Comparison of ENCODE assay signal across 9 mouse cellular contexts in the genomic region with DNA sequence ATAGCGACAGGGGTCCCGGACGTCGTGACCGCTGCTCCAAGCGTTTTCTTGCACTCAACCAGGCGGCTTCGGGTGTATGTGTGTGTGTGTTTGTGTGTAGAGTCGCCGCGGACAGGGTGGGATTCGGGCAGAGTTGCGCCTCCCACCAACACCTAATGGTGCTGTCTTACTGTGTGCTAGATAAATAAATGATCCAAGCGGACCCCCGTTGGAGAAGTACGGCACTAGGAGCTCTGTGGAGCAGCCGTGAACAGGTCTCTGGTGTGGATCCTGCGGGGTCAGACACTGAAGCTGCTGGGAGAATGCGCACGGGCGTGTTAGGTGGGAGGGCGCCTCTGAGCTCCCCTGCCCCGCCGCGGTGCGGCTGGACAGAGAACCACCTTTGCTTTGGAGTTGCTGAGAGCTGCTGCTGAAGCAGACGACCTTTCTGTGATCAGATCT. TPM values are rescaled to one million over a fixed set of nuclear protein-coding genes. Genes with fewer than 3 reads are reported as not detected.
DNase-seq lines count a peak whose midpoint lies in the region; ATAC-seq and TF ChIP-seq lines count a peak whose summit lies in the region.
"Had no signal": no experiment of that assay in that cellular context is flagged by ENCODE, and none has a peak within 500 bp of the region (broad histone marks: within the 10 kb centered on the region; RNA-seq: fewer than 3 reads in every experiment).

No protein-coding gene starts in this region.

- peak overlapping the region; percentile 78 for H3K4me2 ChIP-seq in lung, embryonic 14.5 days
- H3K4me2 ChIP-seq in intestine, embryonic 16.5 days (ENCODE audit: low read depth, low read length), result peak overlapping the region; percentile 89

- no peak for TF ChIP-seq CTCF in lung, embryonic 14.5 days (IDR thresholded peaks at IDR 0.05; ENCODE audit: low read depth)

- no peak overlapping the region for H3K27ac ChIP-seq in lung, embryonic 14.5 days (ENCODE audit: low read depth)
- H3K27ac ChIP-seq in embryonic facial prominence, embryonic 10.5 days (replicated peaks), result no peak overlapping the region
- H3K27ac ChIP-seq in intestine, embryonic 16.5 days (ENCODE audit: low read length), result no peak overlapping the region
- peak overlapping the region; percentile 75; the same call in 1 of the 2 replicates for H3K27ac ChIP-seq in midbrain, embryonic 10.5 days (replicated peaks)
- H3K27ac ChIP-seq: liver, embryonic 14.5 days had no signal

- WGBS in lung, embryonic 14.5 days, result 2% methylated on average over 27 of the region's 27 CpGs
- WGBS in embryonic facial prominence, embryonic 10.5 days, result 1% methylated on average over 27 of the region's 27 CpGs
- 2% methylated on average over 27 of the region's 27 CpGs for WGBS in intestine, embryonic 16.5 days
- 1% methylated on average over 27 of the region's 27 CpGs for WGBS in midbrain, embryonic 10.5 days

- peak overlapping the region; percentile 43; the same call in 1 of the 2 replicates for H3K4me3 ChIP-seq in lung, embryonic 14.5 days (ENCODE audit: low read depth, low read length)
- H3K4me3 ChIP-seq in embryonic facial prominence, embryonic 10.5 days, result peak overlapping the region; percentile 66
- H3K4me3 ChIP-seq in intestine, embryonic 16.5 days (ENCODE audit: low read length), result peak overlapping the region; percentile 57
- peak overlapping the region; percentile 69 for H3K4me3 ChIP-seq in midbrain, embryonic 10.5 days

- no peaks in the 10 kb centered on the region for H3K9me3 ChIP-seq in lung, embryonic 14.5 days (ENCODE audit: low read depth, low read length)
- H3K9me3 ChIP-seq in embryonic facial prominence, embryonic 10.5 days, result no peaks in the 10 kb centered on the region
- H3K9me3 ChIP-seq in intestine, embryonic 16.5 days (ENCODE audit: control insufficient read depth, low read length), result no peaks in the 10 kb centered on the region
- H3K9me3 ChIP-seq in midbrain, embryonic 10.5 days (replicated peaks), result no peaks in the 10 kb centered on the region

- no peaks in the 10 kb centered on the region for H3K36me3 ChIP-seq in lung, embryonic 14.5 days (ENCODE audit: insufficient read depth)
- H3K36me3 ChIP-seq in embryonic facial prominence, embryonic 10.5 days (replicated peaks), result no peaks in the 10 kb centered on the region
- no peaks in the 10 kb centered on the region for H3K36me3 ChIP-seq in intestine, embryonic 16.5 days (ENCODE audit: control insufficient read depth, insufficient read depth, low read length)
- H3K36me3 ChIP-seq in midbrain, embryonic 10.5 days, result no peaks in the 10 kb centered on the region

- no peak for DNase-seq in lung, embryonic 14.5 days
- DNase-seq in lung, adult 18-20 months, result no peak
- DNase-seq in embryonic facial prominence, embryonic 10.5 days (ENCODE audit: low spot score), result peak; percentile 41
- peak; percentile 61 for DNase-seq in midbrain, embryonic 10.5 days (ENCODE audit: low spot score)
- DNase-seq in thymus, adult 18-20 months, result no peak
- DNase-seq in B cell, adult 2 months, result no peak
- DNase-seq in adipocyte (ENCODE audit: low spot score), result no peak

- H3K27me3 ChIP-seq in lung, embryonic 14.5 days (ENCODE audit: insufficient read depth, low read length), result peaks cover 58% of the 10 kb centered on the region
- peaks cover 74% of the 10 kb centered on the region for H3K27me3 ChIP-seq in embryonic facial prominence, embryonic 10.5 days (replicated peaks; ENCODE audit: low read depth, poor library complexity, severe bottlenecking)
- H3K27me3 ChIP-seq in intestine, embryonic 16.5 days (replicated peaks; ENCODE audit: control insufficient read depth, insufficient read depth, low read length), result peaks cover 54% of the 10 kb centered on the region
- peaks cover 69% of the 10 kb centered on the region for H3K27me3 ChIP-seq in midbrain, embryonic 10.5 days (ENCODE audit: low read depth, poor library complexity, severe bottlenecking)

- ATAC-seq in lung, embryonic 14.5 days (ENCODE audit: insufficient read depth), result no peak; the same call in 1 of the 2 replicates
- peak; percentile 15; the same call in 1 of the 2 replicates for ATAC-seq in intestine, embryonic 16.5 days

- H3K4me1 ChIP-seq in lung, embryonic 14.5 days (ENCODE audit: insufficient read depth), result no peaks in the 10 kb centered on the region
- peaks cover 22% of the 10 kb centered on the region for H3K4me1 ChIP-seq in embryonic facial prominence, embryonic 10.5 days
- peaks cover 4% of the 10 kb centered on the region; the same call in 1 of the 2 replicates for H3K4me1 ChIP-seq in intestine, embryonic 16.5 days (ENCODE audit: control insufficient read depth, insufficient read depth, low read length)
- peaks cover 29% of the 10 kb centered on the region for H3K4me1 ChIP-seq in midbrain, embryonic 10.5 days

- no peak overlapping the region for H3K9ac ChIP-seq in lung, embryonic 14.5 days
- H3K9ac ChIP-seq in intestine, embryonic 16.5 days (ENCODE audit: low read depth, low read length), result no peak overlapping the region
- H3K9ac ChIP-seq: liver, embryonic 14.5 days had no signal

RNA-seq across cellular contexts. Expression of a gene that starts 0.9 kb away (rescaled TPM):
- 0.08 TPM in 1 of 2 replicates, not detected in the other for polyA plus RNA-seq in lung, embryonic 14.5 days (2014; fragmentation: Nextera tagmentation; extraction: Ambion mirVana)
- polyA plus RNA-seq in embryonic facial prominence, embryonic 10.5 days (2016; fragmentation: Nextera tagmentation; extraction: Ambion mirVana), result 0.47 and 0.49 TPM in 2 replicates
- 0.18 and 0.28 TPM in 2 replicates for polyA plus RNA-seq in intestine, embryonic 16.5 days (2015; fragmentation: Nextera tagmentation; extraction: Ambion mirVana)
- polyA plus RNA-seq in midbrain, embryonic 10.5 days (2016; fragmentation: Nextera tagmentation; extraction: Ambion mirVana), result 0.28 and 0.87 TPM in 2 replicates
- polyA plus RNA-seq: liver, embryonic 14.5 days had no signal

Comparison
In these comparisons a context has a peak if more than half of its experiments do, and no peak if none do; other contexts are left out.
1. DNase-seq: peak in embryonic facial prominence, embryonic 10.5 days (single experiment) and midbrain, embryonic 10.5 days (single experiment); none in lung, embryonic 14.5 days (single experiment), lung, adult 18-20 months (0 of 2), thymus, adult 18-20 months (0 of 2), B cell, adult 2 months (0 of 2) and adipocyte (single experiment).
2. Peak in every context shown above with its lines, with median percentiles within 50 percentile points of each other: H3K4me3 ChIP-seq.